Comparison of ENCODE assay signal across 8 mouse cellular contexts in genomic region chr11:23210590-23211510, GRCm38 (mm10). TPM values are rescaled to one million over a fixed set of nuclear protein-coding genes. Genes with fewer than 3 reads are reported as not detected.
DNase-seq lines count a peak whose midpoint lies in the region; ATAC-seq and TF ChIP-seq lines count a peak whose summit lies in the region.

No protein-coding gene starts in this region.

- H3K4me3 ChIP-seq in gastrocnemius, adult 2 months, result peak overlapping the region; percentile 60
- H3K4me3 ChIP-seq in hindbrain, embryonic 12.5 days, result peak overlapping the region; percentile 15
- H3K4me3 ChIP-seq in limb, embryonic 13.5 days, result peak overlapping the region; percentile 19
- H3K4me3 ChIP-seq in midbrain, embryonic 13.5 days (replicated peaks), result peak overlapping the region; percentile 28

- no peaks in the 10 kb centered on the region for H3K36me3 ChIP-seq in hindbrain, embryonic 12.5 days
- H3K36me3 ChIP-seq in limb, embryonic 13.5 days, result no peaks in the 10 kb centered on the region
- H3K36me3 ChIP-seq in midbrain, embryonic 13.5 days, result no peaks in the 10 kb centered on the region

- peak; percentile 18 for DNase-seq in left cerebral cortex, postnatal 4 days
- no peak for DNase-seq in left cerebral cortex, postnatal 14 days (ENCODE audit: low spot score in 2 of 2)
- DNase-seq in gastrocnemius, adult 2 months, result peak; percentile 58
- DNase-seq in cerebellum, adult 11 months, result no peak
- DNase-seq in T-cell, adult 2 months (ENCODE audit: low spot score), result no peak

- H3K27me3 ChIP-seq in hindbrain, embryonic 12.5 days, result no peaks in the 10 kb centered on the region
- no peaks in the 10 kb centered on the region for H3K27me3 ChIP-seq in limb, embryonic 13.5 days
- no peaks in the 10 kb centered on the region for H3K27me3 ChIP-seq in midbrain, embryonic 13.5 days

- peak; percentile 80 for ATAC-seq in hindbrain, embryonic 12.5 days (ENCODE audit: low FRiP score)
- ATAC-seq in limb, embryonic 13.5 days (ENCODE audit: low FRiP score, low read depth), result peak; percentile 78; the same call in 1 of the 2 replicates
- peak; percentile 85 for ATAC-seq in midbrain, embryonic 13.5 days

- H3K4me1 ChIP-seq in hindbrain, embryonic 12.5 days, result peaks cover 8% of the 10 kb centered on the region
- H3K4me1 ChIP-seq in limb, embryonic 13.5 days, result peaks cover 6% of the 10 kb centered on the region; the same call in 1 of the 2 replicates
- peaks cover 10% of the 10 kb centered on the region for H3K4me1 ChIP-seq in midbrain, embryonic 13.5 days (replicated peaks)

- intact Hi-C loops in left cerebral cortex, postnatal 4 days (cut with DNase I), result no loop called here
- intact Hi-C loops in left cerebral cortex, postnatal 14 days (cut with DNase I), result no loop called here
- intact Hi-C loops in gastrocnemius, adult 2 months (cut with DNase I), result loop anchor here (10.0 kb wide), 1 partner anchor 66 kb away; no protein-coding TSS in a partner anchor

- WGBS in hindbrain, embryonic 12.5 days, result 11% methylated on average over 16 of the region's 16 CpGs
- WGBS in limb, embryonic 13.5 days, result 20% methylated on average over 16 of the region's 16 CpGs
- WGBS in midbrain, embryonic 13.5 days, result 8% methylated on average over 16 of the region's 16 CpGs

- H3K9ac ChIP-seq in hindbrain, embryonic 12.5 days, result peak overlapping the region; percentile 44
- H3K9ac ChIP-seq in limb, embryonic 13.5 days, result peak overlapping the region; percentile 53; the same call in 1 of the 2 replicates
- peak overlapping the region; percentile 49 for H3K9ac ChIP-seq in midbrain, embryonic 13.5 days (replicated peaks)

- H3K4me2 ChIP-seq in hindbrain, embryonic 12.5 days (replicated peaks), result peak overlapping the region; percentile 55
- peak overlapping the region; percentile 53 for H3K4me2 ChIP-seq in limb, embryonic 13.5 days (replicated peaks)
- peak overlapping the region; percentile 49 for H3K4me2 ChIP-seq in midbrain, embryonic 13.5 days (replicated peaks)

- H3K9me3 ChIP-seq in hindbrain, embryonic 12.5 days (replicated peaks), result no peaks in the 10 kb centered on the region
- H3K9me3 ChIP-seq in limb, embryonic 13.5 days, result no peaks in the 10 kb centered on the region
- no peaks in the 10 kb centered on the region for H3K9me3 ChIP-seq in midbrain, embryonic 13.5 days

- no peak for TF ChIP-seq CTCF in gastrocnemius, adult 2 months (IDR thresholded peaks at IDR 0.05)

- peak overlapping the region; percentile 82 for H3K27ac ChIP-seq in gastrocnemius, adult 2 months
- peak overlapping the region; percentile 49 for H3K27ac ChIP-seq in hindbrain, embryonic 12.5 days
- peak overlapping the region; percentile 34; the same call in 1 of the 2 replicates for H3K27ac ChIP-seq in limb, embryonic 13.5 days
- peak overlapping the region; percentile 39; the same call in 1 of the 2 replicates for H3K27ac ChIP-seq in midbrain, embryonic 13.5 days

RNA-seq across cellular contexts. Expression of gene Xpo1, which starts 45.0 kb away (rescaled TPM):
- total RNA-seq in left cerebral cortex, postnatal 4 days (2021), result 100 to 1,000 TPM; 122 to 123 TPM
- 10 to 100 TPM; 66.8 to 67.1 TPM for total RNA-seq in left cerebral cortex, postnatal 14 days (2021)
- 10 to 100 TPM; 22.3 to 28.4 TPM for total RNA-seq in gastrocnemius, adult 2 months (2021)
- polyA plus RNA-seq in hindbrain, embryonic 12.5 days (2016; fragmentation: Nextera tagmentation; extraction: Ambion mirVana), result 149 and 159 TPM in 2 replicates
- 102 and 116 TPM in 2 replicates for polyA plus RNA-seq in limb, embryonic 13.5 days (2015; fragmentation: Nextera tagmentation; extraction: Ambion mirVana)
- polyA plus RNA-seq in midbrain, embryonic 13.5 days (2015; fragmentation: Nextera tagmentation; extraction: Ambion mirVana), result 86.6 and 89.4 TPM in 2 replicates

Comparison
In these comparisons a context has a peak if more than half of its experiments do, and no peak if none do; other contexts are left out.
1. DNase-seq: peak in left cerebral cortex, postnatal 4 days (single experiment) and gastrocnemius, adult 2 months (single experiment); none in left cerebral cortex, postnatal 14 days (0 of 2), cerebellum, adult 11 months (single experiment) and T-cell, adult 2 months (single experiment).
2. Peak in every context shown above with its lines, with median percentiles within 50 percentile points of each other: H3K27ac ChIP-seq, H3K4me3 ChIP-seq, ATAC-seq, H3K4me2 ChIP-seq and H3K9ac ChIP-seq.